Mouse (Mus musculus) heart, adult 8-10 months (tissue): Measurements from ENCODE around the gene 1700067K01Rik. TPM values are rescaled to one million over a fixed set of nuclear protein-coding genes. Genes with fewer than 3 reads are reported as not detected.

Source experiments
- DNase-seq: peaks from one replicate; pipeline ENCODE4 v3.0.0; 2022; ENCODE audit warnings: low spot score
- total RNA-seq, 4 experiments: library from RNA; stranded (reverse); gene quantifications; 2 replicates each; pipeline ENCODE4 v1.2.4; 2022

Gene 1700067K01Rik
- total RNA-seq, 4 experiments from 2014 or later: 0.25 to 0.50 (median 0.33) TPM; not detected in 1

DNA sequence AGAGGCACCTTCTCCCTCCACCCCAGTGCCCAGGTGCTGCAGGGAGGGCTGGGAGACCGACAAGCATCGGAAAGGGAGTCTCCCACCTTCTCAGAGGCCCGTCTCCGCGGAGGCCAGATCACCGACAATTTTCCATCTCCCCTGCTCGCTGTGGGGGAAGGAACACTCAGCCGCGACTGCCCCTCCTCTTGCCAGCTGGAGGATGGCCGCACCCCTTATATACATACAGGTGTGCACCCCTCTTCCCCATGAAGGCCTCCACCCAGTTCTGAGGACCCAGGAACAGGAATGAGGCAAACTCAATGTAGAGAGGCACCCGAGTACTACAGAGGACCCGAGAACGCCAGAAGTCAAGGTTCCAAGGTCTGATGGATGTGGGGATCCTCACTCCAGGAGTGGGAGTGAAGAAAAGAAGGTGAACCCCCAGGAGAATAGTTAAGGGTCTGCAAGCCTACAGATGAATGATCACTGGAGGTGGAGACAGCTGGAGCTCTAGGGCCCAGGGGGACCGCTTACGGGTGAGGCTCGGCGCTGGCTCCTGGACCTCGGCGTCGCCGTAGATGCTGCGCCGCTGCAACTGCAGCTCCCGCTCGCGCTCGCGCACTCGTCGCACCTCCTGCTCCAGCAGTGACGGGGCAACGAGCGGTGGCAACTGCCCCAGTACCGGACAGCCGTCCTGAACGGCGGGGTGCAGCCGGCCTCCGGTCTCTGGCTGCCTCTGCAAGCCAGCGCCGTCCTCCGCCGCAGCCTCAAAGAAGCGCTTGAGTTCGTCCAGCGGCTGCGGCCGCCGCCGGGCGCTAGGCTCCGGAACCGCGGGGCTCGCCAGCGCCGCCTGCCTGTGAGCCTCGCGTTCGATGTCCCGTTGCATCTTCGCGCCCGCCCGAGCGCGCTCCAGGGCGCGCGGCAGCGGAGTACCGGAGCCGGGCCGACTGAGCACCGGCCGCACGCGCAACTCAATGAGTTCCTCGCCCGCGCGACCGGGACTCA lies 9.6 kb downstream of the 1700067K01Rik start:
- peak; percentile 54 for DNase-seq

DNA sequence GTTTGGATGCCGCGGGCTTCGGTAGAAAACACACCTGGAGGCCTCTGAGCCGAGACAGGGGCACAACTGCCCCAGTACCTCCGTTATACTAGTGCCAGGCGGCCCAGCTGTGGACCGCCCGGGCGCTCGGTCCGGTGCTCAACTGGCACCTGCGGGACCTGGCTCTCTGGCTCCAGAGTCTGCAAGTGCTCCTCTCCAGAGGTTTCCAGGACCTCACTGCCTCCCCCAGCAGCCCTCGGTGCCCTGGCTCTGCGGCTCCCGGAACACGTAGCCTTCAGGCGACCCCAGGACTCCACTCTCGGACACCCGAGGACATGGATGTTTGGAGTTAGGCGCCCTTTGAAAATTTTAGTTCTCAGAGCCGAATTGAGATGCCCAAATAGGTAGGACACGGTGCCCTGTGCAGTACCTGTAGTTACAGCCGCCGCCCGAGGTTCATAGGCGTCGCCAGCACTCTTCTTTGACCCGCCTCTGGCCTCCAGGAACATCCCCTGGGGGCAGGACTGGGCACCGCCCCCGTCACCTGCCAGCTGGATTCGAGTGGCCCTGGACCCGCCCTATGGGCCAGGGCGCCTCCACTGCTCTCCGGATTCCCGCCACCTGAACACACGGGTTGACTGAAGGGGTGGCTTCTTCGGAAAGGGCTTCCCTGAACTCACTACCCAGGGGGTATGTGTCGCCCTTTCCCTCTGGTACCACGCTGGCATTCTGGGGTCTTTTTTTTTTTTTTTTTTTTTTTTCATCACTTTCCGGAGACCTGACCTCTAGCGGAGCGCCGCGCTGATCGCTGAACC lies 10.6 kb downstream of the 1700067K01Rik start, which contains the start of gene 2210011C24Rik:
2210011C24Rik (minus strand) TSS at position 467 of the 794 bp plus-strand sequence.
- DNase-seq: no peak

DNA sequence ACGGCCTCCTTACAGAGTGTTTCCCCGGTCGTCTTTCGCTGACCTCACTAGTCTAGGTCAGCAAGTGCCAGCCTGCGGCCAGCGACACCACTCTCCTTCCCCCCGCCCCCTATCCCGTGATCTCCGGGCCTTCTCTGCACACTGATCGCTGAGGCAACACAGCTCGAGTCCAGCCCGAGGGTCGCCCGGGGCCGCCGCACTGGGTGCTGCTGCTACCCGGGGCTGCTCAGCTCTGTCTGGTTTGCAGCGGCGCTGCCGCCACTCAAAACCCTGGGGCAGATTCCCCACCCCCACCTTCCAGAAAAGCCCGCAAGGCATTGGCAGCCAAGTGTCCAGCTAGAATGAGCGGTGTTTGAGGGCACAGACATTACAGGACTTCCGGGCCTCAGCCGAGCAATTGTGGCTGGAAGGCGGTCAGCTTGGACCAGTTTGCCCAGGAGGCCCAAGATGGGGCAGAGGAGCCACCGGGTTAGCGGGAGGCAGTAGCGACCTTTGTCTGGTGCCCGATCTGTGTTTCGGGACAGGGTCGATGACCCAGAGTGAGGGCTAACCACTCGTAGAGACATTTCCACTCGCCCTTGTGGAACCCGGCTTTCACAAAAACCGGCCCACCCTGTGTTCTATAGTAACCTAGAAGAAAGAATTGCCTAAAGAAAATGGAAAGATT lies 11.3 kb downstream of the 1700067K01Rik start:
- no peak for DNase-seq

DNA sequence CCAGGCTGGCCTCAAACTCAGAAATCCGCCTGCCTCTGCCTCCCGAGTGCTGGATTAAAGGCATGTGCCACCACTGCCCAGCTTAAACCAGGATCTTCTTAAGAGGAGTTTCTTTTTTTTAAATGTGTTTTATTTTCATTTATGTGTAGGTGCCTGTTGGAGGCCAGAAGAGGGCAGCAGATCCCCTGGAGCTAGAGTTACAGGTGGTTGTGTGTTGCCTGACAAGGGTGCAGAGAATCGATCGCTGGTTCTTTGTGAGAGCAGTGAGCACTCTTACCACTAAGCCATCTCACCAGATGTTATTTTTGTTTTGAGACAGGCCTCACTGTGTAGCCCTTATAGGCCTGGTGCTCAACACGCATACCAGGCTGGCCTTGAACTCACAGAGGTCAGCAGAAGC lies 14.5 kb downstream of the 1700067K01Rik start:
- no peak for DNase-seq

DNA sequence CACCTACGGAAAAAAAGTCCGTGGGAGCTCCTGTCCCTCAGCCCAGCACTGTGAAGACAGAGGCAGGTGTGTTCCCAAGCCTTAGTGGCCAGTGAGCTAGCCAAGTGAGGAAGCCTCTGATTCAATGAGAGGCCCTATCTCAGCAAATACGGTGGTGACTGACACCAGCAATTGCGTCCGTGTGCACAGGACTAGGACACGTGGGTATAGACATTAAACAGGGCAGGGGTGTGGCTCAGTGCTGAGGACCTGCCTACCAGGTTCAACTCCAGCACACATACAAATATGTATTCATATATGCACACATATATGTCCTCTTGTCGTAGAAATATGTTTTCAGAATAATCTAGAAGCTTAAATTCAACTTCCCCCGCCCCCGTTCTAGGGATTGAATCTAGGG lies 18.4 kb downstream of the 1700067K01Rik start:
- no peak for DNase-seq

DNA sequence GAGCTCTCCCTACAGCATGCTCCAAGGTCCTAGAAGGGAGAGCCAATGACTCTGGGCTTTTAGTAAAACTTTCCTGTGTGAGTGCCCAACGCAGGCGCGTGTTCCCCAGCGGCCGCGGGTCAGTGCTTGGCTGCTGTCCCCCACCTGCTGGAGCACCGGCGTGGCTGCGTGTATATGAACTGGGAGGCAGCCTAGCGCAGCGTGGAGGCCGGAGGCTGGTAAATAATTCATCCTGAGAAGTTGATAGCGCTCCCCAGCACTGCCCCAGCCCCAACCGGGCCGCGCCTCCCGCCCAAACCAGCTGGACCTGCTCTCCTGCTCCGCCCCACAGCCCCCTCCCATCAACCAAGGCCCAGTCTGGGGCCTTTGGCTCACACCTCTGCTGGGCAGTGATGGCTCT lies 19.8 kb downstream of the 1700067K01Rik start, which contains the start of gene Palm3:
Palm3 (plus strand) TSS at position 376 of the 400 bp plus-strand sequence.
- no peak for DNase-seq

DNA sequence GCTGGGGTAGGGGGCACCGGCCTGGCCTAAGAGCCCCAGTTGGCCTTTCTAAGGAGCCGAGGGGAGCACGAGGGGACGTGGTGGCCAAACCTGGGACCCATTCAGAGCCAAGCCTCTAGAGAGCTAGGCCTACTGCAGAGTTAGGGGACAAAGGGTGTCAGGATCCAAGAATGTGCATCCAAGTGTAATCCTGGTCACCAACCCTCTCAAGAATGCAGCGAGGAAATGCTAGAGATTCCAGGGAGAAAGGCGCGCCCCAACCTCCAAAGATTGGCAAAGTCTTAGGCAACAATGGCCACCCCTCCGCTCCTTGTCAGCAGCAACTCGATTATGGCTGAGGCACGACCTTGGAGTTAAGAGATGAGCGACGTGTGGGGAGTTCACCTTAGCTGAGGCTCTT lies 20.3 kb downstream of the 1700067K01Rik start:
- DNase-seq: no peak

DNA sequence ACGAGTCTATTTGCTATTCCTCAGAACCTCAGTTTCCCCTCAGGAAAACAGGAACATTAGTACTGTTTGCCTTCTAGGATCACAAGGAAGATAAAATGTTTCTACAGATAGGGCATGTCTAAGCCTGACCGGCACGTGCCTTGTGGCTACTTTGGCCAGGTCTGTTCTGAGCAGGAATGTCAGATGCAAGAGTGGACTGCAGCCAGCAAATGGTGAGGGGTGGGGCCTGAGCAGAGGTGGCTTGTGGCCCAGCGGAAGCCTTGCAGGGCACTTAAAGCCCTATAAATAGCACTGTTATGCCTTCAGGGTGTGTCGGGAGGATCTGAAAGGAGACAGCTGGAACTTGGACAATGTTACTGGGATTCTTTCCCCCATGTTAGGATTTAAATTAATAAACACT lies 21.8 kb downstream of the 1700067K01Rik start:
- peak; percentile 81 for DNase-seq

DNA sequence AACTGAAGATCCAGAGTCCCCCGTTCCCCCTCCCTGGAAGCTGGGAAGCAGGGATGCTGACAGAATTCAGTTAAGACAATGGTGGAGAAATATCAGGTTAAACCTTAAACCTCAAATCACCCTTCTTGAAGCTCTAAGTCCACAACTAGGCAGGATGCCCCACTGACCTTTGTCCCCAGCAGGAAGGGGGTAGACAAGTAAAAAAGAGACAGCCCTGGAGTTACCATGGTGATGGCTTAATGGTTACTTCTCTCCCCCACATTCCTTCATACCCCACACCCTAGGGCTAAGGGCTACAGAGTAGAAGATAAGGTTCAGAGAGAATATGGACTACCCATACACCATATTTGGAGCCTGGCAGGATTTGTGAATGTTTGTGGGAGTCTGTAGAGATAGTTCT lies 22.3 kb downstream of the 1700067K01Rik start:
- DNase-seq: no peak

DNA sequence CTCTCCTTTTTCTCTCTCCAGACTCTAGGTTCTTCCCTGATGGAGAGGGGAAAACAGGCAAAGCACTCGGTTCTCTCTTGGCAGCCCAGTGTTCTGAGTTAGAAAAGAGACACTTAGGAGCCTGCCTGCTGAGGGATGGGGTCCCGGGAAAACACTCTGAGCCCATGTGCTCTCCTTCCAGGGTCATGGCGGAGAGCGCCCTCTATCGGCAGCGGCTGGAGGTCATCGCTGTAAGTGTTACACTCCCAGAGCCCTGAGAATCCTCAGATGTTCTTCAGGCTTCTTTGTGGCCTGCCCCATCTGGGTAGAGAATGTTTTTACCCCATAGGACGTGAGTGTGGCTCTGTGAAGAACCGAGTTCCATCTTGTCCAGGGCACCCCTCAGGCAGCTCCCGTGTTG lies 22.9 kb downstream of the 1700067K01Rik start:
- DNase-seq: no peak

DNA sequence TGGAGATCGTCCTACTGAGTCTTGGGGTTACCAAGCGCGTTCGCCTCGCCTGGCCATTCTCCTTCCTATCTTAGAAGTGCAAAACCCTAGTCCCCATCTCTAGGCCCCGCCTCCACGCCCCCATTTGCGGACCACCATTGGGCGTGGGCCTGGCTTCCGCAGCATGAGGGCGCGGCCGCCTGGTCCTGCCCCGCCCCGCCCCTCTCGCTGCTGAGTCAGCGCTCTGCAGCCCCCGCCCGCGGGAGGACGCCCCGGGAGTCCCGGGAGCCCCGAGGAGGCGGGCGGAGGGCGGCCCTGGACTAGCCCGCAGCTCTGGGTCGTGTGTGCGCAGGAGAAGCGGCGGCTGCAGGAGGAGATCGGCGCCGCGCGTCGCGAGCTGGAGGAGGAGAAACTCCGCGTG lies 24.6 kb downstream of the 1700067K01Rik start:
- DNase-seq: no peak

DNA sequence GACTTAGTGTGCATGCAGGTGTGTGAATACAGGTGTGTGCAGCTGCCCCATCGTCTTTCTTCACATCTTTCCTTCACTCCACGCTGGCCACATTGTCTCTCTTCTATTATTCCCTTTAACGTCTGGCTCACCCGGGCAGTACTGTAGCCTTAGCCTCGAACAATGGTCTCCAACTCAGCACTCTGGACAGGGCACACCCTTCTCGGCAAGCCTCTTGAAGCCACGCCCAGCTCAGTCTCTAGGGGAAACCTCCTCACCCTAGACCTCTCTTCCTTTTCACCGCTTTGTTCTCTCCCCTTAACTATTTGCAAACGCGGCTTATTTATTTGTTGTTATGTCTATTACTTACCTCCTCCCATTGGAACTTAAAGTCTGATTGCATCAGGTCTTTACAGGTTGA lies 26.1 kb downstream of the 1700067K01Rik start:
- no peak for DNase-seq

DNA sequence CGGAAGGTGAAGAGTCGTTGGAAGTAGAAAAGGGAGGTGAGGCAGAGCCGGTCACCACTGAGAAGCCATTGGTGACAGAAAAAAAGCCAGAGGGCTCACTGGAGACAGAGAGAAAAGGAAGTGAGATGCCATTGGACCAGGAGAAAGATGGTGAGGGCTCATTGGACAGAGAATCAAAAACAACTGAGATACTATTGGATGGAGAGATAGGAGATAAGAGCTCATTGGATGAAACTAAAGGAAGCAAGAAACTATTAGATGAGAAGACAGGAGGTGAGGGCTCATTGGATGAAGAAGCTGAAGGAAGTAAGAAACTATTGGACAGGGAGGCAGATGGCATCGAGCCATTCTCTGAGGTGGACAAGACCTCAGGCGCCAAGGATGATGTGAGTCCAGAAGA lies 28.0 kb downstream of the 1700067K01Rik start:
- no peak for DNase-seq

DNA sequence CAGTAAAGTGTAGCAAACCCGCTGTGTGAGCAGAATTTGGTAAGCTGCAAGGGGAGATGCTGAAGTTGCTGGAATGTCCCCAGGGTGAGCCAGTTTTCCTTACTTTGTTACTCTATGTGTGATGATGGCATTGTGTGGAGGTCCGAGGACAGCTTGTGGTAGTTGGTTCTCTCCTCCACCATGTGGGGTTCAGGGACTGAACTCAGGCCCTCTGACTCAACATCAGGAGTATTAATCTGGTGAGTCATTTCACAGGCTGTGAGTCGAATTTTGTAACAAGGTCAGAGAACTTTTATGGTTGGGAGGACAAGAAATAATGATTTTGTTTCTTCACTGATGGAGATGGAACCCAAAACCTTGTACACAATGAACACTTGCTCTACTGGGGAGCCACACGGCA lies 31.5 kb downstream of the 1700067K01Rik start:
- no peak for DNase-seq

DNA sequence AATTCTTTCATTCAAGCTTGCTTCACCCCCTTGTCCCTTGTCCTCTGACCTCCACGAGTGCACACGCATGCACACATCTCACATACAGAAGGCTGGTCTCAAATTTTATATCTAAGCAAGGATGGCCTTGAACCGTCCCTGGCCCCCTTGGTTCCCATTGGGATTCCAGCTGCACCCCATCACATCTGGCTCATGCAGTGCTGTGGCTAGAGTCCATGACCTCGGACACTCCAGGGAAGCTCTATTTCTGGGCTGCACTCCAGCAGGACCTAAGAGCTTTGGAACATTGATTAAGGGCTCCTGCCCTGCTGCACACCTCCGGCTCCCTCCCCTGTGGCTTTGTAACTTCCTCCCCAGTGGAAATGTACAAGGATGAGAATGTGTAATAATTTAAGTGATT lies 36.7 kb downstream of the 1700067K01Rik start:
- DNase-seq: peak; percentile 62

DNA sequence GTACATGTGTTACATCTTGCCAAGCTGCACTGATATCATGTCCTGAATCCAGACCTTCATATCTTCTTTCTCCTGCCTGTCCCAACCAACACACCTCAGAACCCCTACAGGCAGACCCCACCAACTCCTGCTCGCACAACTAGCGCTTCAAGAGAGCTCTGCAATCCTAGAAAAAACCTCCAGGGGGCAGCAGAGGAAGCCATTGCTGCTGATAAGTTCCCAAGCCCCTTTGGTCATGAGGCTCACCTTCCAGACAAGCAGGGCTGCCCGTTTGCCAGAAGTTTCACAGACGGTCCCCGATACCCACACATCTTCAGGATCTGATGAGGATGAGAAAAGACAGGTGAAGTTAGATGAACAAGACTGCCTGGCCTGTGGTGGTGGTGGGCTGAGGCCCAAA lies 37.7 kb downstream of the 1700067K01Rik start:
- peak; percentile 76 for DNase-seq

DNA sequence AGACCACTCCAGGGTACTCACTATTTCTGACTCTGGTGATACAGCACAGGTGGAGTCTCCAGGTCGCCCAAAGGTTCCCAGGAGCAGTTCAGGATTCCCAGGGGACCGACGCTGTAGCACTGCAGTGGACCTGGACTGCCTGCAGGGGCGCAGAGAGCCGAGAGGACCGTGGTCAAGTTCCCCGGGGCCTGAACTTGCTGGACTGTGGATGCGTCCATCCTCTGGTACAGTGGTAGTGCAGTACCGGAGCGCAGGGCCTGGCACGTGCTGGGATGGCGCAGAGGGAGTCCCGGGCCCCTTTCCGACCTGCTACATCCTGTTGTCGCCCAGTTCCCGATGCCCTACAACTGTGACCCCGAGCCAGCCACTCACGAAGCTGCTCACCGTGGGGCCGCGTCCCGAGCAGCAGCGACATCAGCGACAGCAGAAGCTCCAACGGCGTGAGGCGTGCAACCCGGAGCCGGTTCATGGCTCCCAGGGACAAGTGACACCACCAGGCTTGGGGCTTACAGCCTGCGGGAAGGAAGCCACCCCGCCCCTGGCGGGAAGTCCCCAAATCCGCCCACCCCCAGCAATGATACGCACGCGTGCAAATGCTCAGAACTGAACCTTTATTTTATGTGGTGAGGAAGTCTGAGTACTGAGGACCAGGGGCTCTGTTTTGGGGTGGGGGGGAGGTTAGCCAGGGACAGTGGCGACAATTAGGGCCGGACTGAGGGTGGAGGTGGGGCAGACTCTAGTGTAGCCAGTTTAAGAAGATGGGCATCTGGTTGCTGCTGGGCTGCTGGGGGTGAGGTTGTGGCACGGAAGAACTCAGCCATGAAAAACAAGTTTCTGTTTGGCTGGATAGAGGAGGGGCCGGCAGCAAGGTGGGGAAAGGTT lies 41.0 kb downstream of the 1700067K01Rik start, which contains the start of gene Il27ra:
Il27ra (minus strand) TSS at position 524 of the 882 bp plus-strand sequence.
- peak; percentile 79 for DNase-seq

DNA sequence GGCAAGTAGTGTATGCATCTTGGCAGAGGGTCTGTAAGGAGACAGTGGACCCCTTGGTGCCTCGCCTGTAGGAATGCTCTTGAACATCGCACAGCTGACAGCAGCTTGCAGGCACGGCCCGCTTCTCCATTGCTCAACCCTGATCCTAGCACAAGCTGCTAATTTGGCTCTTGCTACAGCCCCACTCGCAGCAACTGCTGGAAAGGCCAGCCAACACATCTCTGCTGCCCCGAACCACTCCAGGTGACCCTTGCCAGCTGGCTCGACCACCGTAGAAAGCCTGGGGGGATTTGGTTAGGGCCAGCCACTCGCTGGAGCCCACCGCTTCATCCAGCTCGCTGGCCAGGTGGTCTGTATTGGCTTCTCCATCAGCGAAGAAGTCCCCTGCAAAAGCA lies 41.6 kb downstream of the 1700067K01Rik start:
- DNase-seq: peak; percentile 44

DNA sequence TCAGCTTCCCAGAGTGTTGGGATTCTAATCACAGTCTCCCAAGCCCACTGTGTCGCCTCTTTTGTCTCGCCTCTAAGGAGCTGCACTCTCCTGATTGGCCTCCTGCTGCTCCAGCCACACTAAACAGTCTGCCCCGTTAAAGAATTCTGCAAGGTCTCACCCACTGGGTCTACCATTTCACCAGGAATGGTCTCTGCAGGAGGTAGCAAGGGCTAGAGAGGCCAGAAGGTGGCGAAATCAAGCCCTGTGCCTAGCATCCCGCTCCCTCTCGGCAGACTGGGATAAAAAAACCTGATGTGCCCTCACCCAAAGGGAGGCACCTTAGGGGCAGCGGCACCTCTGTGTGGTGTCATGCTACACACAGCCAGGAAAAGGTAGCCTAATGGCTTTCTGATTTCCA lies 42.8 kb downstream of the 1700067K01Rik start:
- no peak for DNase-seq

DNA sequence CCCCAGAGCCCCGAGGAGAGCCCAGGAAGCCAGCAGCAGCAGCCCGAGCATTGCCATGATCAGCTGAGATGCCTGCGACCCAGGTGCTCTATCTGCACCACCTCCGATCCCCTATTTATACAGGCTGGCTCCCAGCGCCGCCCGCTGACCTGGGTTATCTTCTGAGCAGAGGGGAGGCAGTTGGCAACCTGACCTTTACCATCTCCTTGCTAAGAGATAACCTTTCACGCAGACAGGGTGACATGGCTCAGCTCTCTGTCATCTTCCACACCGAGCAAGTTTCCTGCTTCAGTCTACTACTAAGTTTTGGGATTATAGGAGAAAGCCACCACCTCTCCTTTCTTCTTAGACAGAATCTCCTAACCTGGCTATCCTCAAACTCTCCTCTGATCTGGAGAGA lies 43.6 kb downstream of the 1700067K01Rik start, which contains the start of gene Rln3:
Rln3 (minus strand) TSS at position 101 of the 400 bp plus-strand sequence.
- no peak for DNase-seq

DNA sequence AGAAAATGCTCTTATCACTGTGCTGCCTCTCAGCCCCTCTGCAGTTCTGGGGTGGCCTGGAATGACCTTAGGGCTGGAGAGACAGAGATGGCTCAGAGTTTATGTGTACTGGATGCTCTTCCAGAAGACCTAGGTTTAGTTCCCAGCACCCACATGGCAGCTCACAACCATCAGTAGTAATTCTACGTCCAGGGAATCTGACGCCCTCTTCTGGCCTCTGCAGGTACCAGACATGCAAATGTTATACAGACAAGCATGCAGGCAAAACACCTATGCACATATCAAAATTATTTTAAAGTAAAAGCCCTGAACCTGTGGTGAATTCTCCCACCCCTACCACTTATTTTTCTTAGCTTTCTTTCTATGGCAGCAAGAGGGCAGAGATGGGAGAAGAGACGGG lies 45.2 kb downstream of the 1700067K01Rik start:
- DNase-seq: no peak
